Mouse (Mus musculus) 3T3-L1 (cell line): ENCODE measurements at regions not wholly inside any gene's neighbourhood (a gene's known extent, or its start where the extent isn't known, plus 50 kb on each side); places are given as distances from the start of the nearest gene placed in this dataset.

Source experiments
- DNase-seq: peaks from one replicate; pipeline ENCODE4 v3.0.0-alpha.2; 2015; ENCODE audit warnings: low read depth, low spot score

DNA sequence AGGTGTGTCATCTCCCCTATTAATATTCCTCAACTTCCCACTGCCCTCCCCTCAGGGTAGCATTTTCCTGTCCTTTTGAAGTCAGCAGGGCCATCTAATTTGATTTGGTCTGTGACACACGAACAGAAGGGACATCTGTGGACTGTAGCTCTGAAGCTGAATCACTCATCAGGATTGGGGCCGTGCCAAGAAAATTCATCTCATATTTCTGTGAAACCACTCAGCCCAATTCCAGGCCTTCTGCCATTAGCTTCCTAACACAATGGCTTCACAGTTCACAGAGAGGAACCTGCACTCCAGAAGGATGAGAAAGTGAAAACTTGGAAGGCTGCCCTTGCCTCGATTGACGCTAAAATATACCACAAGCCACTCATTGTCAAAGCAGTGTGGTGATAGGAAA is 86.1 kb downstream of the Abhd5 start:
- peak; percentile 96 for DNase-seq

DNA sequence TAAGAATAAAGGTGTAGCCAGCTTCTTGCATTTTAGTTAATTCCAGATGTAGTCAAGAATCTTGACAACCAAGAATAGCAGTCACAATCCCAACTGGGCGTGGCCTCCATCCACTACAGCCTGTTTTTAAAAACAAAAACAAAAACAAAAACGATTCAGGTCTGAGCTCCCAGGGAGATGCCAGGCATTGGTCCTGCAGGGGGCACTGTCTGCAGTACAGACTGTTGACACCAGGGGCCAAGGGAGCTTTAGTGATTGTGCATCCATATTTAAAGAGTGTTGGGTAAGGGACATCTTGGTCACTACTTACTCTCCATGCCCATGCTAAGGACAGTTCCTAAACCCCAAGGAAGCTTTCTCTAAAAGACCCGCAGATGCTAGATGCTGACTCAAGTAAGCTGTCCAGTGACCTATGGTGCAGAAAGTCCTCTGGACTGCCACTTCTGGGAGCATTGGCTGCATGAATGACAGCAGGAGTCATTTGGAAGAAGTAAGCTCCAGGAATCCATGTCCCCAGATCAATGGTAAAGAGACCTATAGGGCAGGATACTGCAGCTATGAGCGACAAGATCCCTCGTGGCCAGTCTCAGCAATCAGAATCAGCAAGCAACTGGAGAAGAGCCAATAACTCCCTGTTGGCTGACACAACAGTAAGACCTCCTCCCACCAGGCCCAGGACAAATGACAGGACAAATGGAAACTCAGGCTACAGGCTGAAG is 95.1 kb downstream of the Abhd5 start:
- peak; percentile 20 for DNase-seq

- DNase-seq: no peak
These were observed 96.2 kb downstream of the Abhd5 start for GRCm38 (mm10) chr9:122447568-122447967.

GRCm38 (mm10) chr9:122448342-122448741 is 96.9 kb downstream of the Abhd5 start:
- DNase-seq: no peak

- no peak for DNase-seq
These were observed 99.1 kb downstream of the Abhd5 start for GRCm38 (mm10) chr9:122450524-122450923.

DNA sequence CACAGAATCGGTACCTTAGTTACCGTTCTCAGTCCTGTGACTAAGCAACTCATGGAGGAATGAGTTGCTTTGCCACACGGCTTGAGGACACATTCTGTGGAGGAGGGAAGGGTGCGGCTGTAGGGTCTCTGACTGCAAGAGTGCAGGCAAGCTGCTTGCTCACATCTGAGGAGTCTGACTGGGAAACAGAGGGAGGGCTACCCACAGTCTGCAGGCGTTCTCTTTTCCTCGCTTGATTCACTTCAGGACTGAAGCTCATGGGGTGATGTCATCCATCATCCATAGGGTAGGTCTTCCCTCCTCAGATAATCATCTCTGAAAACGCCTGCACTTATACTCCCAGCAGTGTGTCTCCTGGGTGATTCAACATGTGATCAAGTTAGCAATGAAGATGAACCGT is 103.9 kb downstream of the Abhd5 start:
- no peak for DNase-seq

- peak; percentile 62 for DNase-seq
These were observed 104.4 kb downstream of the Abhd5 start for GRCm38 (mm10) chr9:122455779-122456178.

DNA sequence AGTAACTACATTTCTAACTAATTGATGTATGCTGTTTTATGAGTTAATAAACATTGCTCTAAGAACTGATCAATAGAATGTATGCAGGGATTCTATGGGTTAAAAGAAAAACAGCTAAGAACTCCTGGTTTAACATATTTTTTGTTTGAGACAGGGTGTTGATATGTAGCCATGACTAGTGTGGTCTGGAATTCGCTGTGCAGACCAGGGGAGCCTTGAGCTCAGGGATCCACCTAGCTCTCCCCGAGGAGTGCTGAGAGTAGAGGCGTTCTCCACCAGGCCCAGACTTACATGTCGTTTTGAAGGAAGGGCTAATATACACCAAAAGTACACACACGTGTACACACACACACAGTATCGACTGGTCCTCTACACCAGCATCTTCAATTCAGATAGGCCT is 108.1 kb downstream of the Abhd5 start:
- DNase-seq: peak; percentile 60

GRCm38 (mm10) chr9:122471539-122471938 is 120.1 kb downstream of the Abhd5 start:
- DNase-seq: peak; percentile 84

DNA sequence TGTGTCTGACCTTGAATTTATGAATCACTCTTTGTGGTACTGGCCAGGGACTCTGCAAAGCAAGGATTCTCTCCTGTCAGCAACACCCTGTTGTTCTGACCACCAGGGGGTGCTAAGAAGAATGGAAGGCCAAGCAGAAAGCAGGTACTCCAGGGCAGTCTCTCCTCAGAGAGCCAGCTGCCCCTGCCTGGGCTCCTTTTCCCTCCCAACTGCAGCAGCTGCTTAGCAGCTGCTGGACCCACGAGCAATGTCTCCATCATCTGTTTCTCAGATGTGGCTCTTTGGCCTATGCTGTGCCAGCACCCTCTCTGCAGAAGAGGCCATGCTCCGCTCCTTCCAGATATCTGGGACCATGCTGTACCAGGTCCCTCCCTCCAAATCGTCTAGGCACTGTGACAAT is 124.9 kb downstream of the Abhd5 start:
- DNase-seq: peak; percentile 47

DNA sequence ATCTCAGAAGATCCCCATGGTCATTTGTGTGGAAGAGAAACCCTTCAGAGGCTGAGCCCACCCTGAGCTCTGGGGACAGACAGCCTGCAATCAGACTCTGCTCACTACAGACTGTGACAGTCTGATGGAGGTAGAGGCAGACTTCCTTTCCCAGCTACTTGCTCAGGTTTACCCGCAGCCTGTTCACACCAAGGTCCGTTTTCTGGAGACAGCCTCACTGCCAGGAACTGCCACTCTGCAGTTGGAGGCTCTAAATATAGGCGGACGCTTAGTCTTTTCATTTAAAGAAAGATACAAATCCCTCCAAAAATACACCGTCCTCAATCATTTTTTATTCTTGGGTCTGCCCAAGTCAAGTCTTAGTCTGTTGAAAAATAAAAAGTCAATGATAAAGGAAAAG is 135.6 kb downstream of the Abhd5 start:
- DNase-seq: no peak

DNA sequence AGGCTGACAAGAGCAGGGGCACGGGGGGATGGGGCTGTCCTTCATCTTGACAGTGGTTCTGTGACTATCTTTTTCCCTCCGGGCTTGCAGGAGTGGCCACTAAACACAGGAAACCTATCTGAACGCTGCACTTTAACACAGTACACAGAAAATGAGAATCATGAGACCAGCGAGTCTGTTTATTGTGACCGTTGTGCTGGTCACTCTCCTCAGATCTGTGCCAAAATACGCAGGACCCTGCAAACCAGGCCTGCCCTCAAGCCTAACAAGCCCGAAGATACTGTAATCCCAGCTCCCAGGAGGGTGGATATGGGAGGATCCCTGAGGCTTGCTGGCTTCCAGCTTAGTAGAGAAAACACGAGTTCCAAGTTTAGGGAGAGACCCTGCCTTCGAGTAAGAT is 143.3 kb downstream of the Abhd5 start:
- DNase-seq: no peak

- DNase-seq: no peak
These were observed 145.1 kb downstream of the Abhd5 start for GRCm38 (mm10) chr9:122496482-122496985.

DNA sequence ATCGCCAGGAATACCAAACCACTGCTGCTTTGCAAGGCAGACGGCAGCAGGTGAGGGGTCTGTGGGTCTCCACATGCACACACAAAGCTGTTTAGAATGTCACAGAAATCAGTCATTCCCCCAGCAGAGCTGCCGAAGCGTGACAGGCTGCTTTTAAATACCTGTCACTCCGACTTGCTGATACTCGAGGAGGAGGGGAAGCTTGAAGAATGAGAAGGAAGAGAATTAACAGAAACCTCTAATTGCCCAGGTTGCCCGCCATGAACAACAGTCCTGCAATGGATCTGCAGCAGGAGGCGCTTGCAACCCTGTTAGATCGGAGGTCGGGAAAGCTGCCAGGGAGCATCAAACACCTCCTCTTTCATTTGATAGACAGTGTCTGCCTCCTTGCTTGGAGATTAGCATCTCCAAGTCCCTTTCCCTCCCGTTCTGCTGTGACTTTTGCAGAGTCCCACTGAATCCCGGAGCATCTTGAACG is 150.5 kb downstream of the Abhd5 start:
- no peak for DNase-seq

- DNase-seq: peak; percentile 73
These were observed 170.2 kb downstream of the Abhd5 start for GRCm38 (mm10) chr9:122521569-122521968.

GRCm38 (mm10) chr9:122525621-122526055 is 174.2 kb downstream of the Abhd5 start:
- DNase-seq: peak; percentile 93

GRCm38 (mm10) chr9:122528267-122528666 is 176.9 kb downstream of the Abhd5 start:
- DNase-seq: no peak

- no peak for DNase-seq
These were observed 178.3 kb downstream of the Abhd5 start for GRCm38 (mm10) chr9:122529721-122530120.

- DNase-seq: no peak
These were observed 180.4 kb downstream of the Abhd5 start for GRCm38 (mm10) chr9:122531806-122532205.

DNA sequence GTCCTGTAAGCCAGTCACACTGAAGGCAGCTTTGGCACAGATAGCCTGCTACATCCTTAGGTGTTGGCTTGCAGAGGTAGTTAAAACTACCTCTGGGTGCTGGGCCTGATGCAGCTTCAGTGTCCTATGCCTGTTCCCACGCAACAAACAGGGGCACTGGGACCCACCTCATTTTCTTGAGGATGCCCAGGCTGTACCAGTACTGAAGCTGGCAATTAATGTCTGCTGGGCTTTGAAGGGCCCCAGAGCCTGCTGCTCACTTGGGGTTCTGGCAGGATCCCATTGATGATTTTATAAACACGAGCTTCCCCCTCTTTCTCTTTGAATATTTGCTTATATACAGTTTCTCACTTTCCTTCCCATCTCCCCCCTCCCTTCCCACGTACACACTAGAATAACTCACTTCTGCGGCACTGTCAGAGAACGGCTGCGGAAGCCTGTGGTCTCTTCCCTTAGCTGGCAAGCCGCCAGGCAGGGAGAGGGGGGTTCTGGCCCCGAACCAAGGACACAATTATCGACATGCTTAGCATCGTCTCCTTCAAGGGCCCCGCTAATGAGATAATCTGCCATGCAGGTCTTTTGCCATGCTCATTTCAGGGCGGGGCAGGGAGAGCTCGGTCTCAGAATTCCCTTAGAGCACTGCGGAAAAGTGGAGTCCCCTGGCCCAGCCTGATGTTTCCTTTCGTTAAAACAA is 182.9 kb downstream of the Abhd5 start:
- DNase-seq: no peak

- DNase-seq: no peak
These were observed 183.6 kb downstream of the Abhd5 start for GRCm38 (mm10) chr9:122534965-122535364.

- peak; percentile 29 for DNase-seq
These were observed 188.7 kb downstream of the Abhd5 start for GRCm38 (mm10) chr9:122540091-122540490.

- no peak for DNase-seq
These were observed 191.1 kb upstream of the Topaz1 start for GRCm38 (mm10) chr9:122556051-122556450.
